Mouse (Mus musculus): ENCODE results near the gene Myh7. TPM values are rescaled to one million over a fixed set of nuclear protein-coding genes. Genes with fewer than 3 reads are reported as not detected.
"Not testable (repeated sequence)": the region's sequence is repeated elsewhere in the genome, so short reads cannot be mapped to it uniquely, and the experiment has no call there.

The Myh7 gene
- polyA plus RNA-seq, 1 experiment from 2014 or later, result 3.3 TPM

GRCm38 (mm10) chr14:54953664-54954206 is 40.7 kb downstream of the Myh7 start:
- no peak overlapping the region for H3K9ac ChIP-seq
- no peaks in the 10 kb centered on the region for H3K4me1 ChIP-seq
- H3K36me3 ChIP-seq, result no peaks in the 10 kb centered on the region
- 92% methylated on average over 8 of the region's 8 CpGs for WGBS
- no peak overlapping the region for H3K27ac ChIP-seq
- H3K4me3 ChIP-seq, result no peak overlapping the region
- no peaks in the 10 kb centered on the region for H3K9me3 ChIP-seq
- no peaks in the 10 kb centered on the region for H3K27me3 ChIP-seq
- no peak for ATAC-seq (ENCODE audit: insufficient number of reproducible peaks, insufficient read depth, low FRiP score, low TSS enrichment, low read depth)
- no peak overlapping the region for H3K4me2 ChIP-seq

- Histone ChIP-seq H3K36me3 (no peaks in the 10 kb centered on the region), H3K27ac (no peak overlapping the region), H3K4me2 (no peak overlapping the region), H3K4me3 (no peak overlapping the region), H3K9ac (no peak overlapping the region), H3K4me1 (no peaks in the 10 kb centered on the region), H3K27me3 (no peaks in the 10 kb centered on the region), H3K9me3 (no peaks in the 10 kb centered on the region)
- WGBS, result 87% methylated on average over 6 of the region's 6 CpGs
- no peak for ATAC-seq (ENCODE audit: insufficient number of reproducible peaks, insufficient read depth, low FRiP score, low TSS enrichment, low read depth)
These were observed 42.8 kb downstream of the Myh7 start for GRCm38 (mm10) chr14:54951587-54951986.

- ATAC-seq (ENCODE audit: insufficient number of reproducible peaks, insufficient read depth, low FRiP score, low TSS enrichment, low read depth), result no peak
- 63% methylated on average over 12 of the region's 12 CpGs for WGBS
These were observed 43.9 kb downstream of the Myh7 start for GRCm38 (mm10) chr14:54950493-54950892.

GRCm38 (mm10) chr14:54948781-54949180 is 45.6 kb downstream of the Myh7 start:
- H3K4me3 ChIP-seq, result no peak overlapping the region
- no peaks in the 10 kb centered on the region for H3K36me3 ChIP-seq
- WGBS, result 85% methylated on average over 9 of the region's 9 CpGs
- H3K27ac ChIP-seq, result no peak overlapping the region
- no peak overlapping the region for H3K9ac ChIP-seq
- H3K4me2 ChIP-seq, result no peak overlapping the region
- no peaks in the 10 kb centered on the region for H3K4me1 ChIP-seq
- ATAC-seq (ENCODE audit: insufficient number of reproducible peaks, insufficient read depth, low FRiP score, low TSS enrichment, low read depth), result no peak
- no peaks in the 10 kb centered on the region for H3K27me3 ChIP-seq
- H3K9me3 ChIP-seq, result no peaks in the 10 kb centered on the region

More at GRCm38 (mm10) chr14:54950493-54950892, 43.9 kb downstream of the Myh7 start:
- no peaks in the 10 kb centered on the region for H3K4me1 ChIP-seq
- H3K36me3 ChIP-seq, result no peaks in the 10 kb centered on the region
- no peak overlapping the region for H3K9ac ChIP-seq
- no peak overlapping the region for H3K4me3 ChIP-seq
- H3K27ac ChIP-seq, result no peak overlapping the region
- no peak overlapping the region for H3K4me2 ChIP-seq
- no peaks in the 10 kb centered on the region for H3K9me3 ChIP-seq
- no peaks in the 10 kb centered on the region for H3K27me3 ChIP-seq

- H3K9me3 ChIP-seq; H3K36me3 ChIP-seq; H3K4me1 ChIP-seq; H3K27ac ChIP-seq; ATAC-seq (ENCODE audit: insufficient number of reproducible peaks, insufficient read depth, low FRiP score, low TSS enrichment, low read depth); H3K4me2 ChIP-seq; H3K4me3 ChIP-seq; H3K9ac ChIP-seq; H3K27me3 ChIP-seq: not testable (repeated sequence)
- WGBS, result 86% methylated on average over 11 of the region's 11 CpGs
These were observed 47.4 kb downstream of the Myh7 start for GRCm38 (mm10) chr14:54947008-54947407.

GRCm38 (mm10) chr14:54945975-54946704 is 48.3 kb downstream of the Myh7 start:
- H3K4me1 ChIP-seq, result peaks cover 3% of the 10 kb centered on the region; the same call in 1 of the 2 replicates
- H3K4me3 ChIP-seq, result no peak overlapping the region
- no peak overlapping the region for H3K27ac ChIP-seq
- H3K9me3 ChIP-seq, result no peaks in the 10 kb centered on the region
- WGBS, result 85% methylated on average over 19 of the region's 19 CpGs
- H3K36me3 ChIP-seq, result no peaks in the 10 kb centered on the region
- no peaks in the 10 kb centered on the region for H3K27me3 ChIP-seq
- ATAC-seq (ENCODE audit: insufficient number of reproducible peaks, insufficient read depth, low FRiP score, low TSS enrichment, low read depth), result no peak
- no peak overlapping the region for H3K4me2 ChIP-seq
- H3K9ac ChIP-seq, result no peak overlapping the region

GRCm38 (mm10) chr14:54944939-54945338 is 49.5 kb downstream of the Myh7 start:
- H3K9ac ChIP-seq, result no peak overlapping the region
- H3K4me2 ChIP-seq, result no peak overlapping the region
- H3K4me1 ChIP-seq, result peaks cover 5% of the 10 kb centered on the region; the same call in 1 of the 2 replicates
- WGBS, result 70% methylated on average over 2 of the region's 2 CpGs
- H3K27ac ChIP-seq, result no peak overlapping the region
- H3K9me3 ChIP-seq, result no peaks in the 10 kb centered on the region
- no peaks in the 10 kb centered on the region for H3K27me3 ChIP-seq
- H3K4me3 ChIP-seq, result no peak overlapping the region
- ATAC-seq (ENCODE audit: insufficient number of reproducible peaks, insufficient read depth, low FRiP score, low TSS enrichment, low read depth), result no peak
- H3K36me3 ChIP-seq, result no peaks in the 10 kb centered on the region

- Histone ChIP-seq H3K36me3 (no peaks in the 10 kb centered on the region), H3K4me1 (peaks cover 5% of the 10 kb centered on the region; the same call in 1 of the 2 replicates), H3K4me2 (no peak overlapping the region), H3K4me3 (no peak overlapping the region), H3K27ac (no peak overlapping the region), H3K9me3 (no peaks in the 10 kb centered on the region), H3K27me3 (no peaks in the 10 kb centered on the region), H3K9ac (no peak overlapping the region)
- WGBS, result 92% methylated on average over 7 of the region's 7 CpGs
- ATAC-seq (ENCODE audit: insufficient number of reproducible peaks, insufficient read depth, low FRiP score, low TSS enrichment, low read depth), result no peak
These were observed 50.5 kb downstream of the Myh7 start for GRCm38 (mm10) chr14:54943971-54944370.

GRCm38 (mm10) chr14:54942479-54942878 is 51.9 kb downstream of the Myh7 start:
- no peak for ATAC-seq (ENCODE audit: insufficient number of reproducible peaks, insufficient read depth, low FRiP score, low TSS enrichment, low read depth)
- no peak overlapping the region for H3K9ac ChIP-seq
- H3K9me3 ChIP-seq, result no peaks in the 10 kb centered on the region
- H3K27me3 ChIP-seq, result no peaks in the 10 kb centered on the region
- no peak overlapping the region for H3K27ac ChIP-seq
- H3K4me2 ChIP-seq, result no peak overlapping the region
- WGBS, result 86% methylated on average over 8 of the region's 8 CpGs
- H3K4me3 ChIP-seq, result no peak overlapping the region
- peaks cover 5% of the 10 kb centered on the region; the same call in 1 of the 2 replicates for H3K4me1 ChIP-seq
- H3K36me3 ChIP-seq, result no peaks in the 10 kb centered on the region

- Histone ChIP-seq H3K27ac (no peak overlapping the region), H3K9me3 (no peaks in the 10 kb centered on the region), H3K4me2 (no peak overlapping the region), H3K9ac (no peak overlapping the region), H3K27me3 (no peaks in the 10 kb centered on the region), H3K4me1 (peaks cover 10% of the 10 kb centered on the region), H3K4me3 (no peak overlapping the region), H3K36me3 (no peaks in the 10 kb centered on the region)
- WGBS, result 59% methylated on average over 13 of the region's 13 CpGs
- no peak for ATAC-seq (ENCODE audit: insufficient number of reproducible peaks, insufficient read depth, low FRiP score, low TSS enrichment, low read depth)
These were observed 53.1 kb downstream of the Myh7 start for GRCm38 (mm10) chr14:54941024-54941978.

GRCm38 (mm10) chr14:54940176-54940530 is 54.3 kb downstream of the Myh7 start:
- Histone ChIP-seq H3K4me3 (no peak overlapping the region), H3K4me2 (no peak overlapping the region), H3K9ac (no peak overlapping the region), H3K4me1 (peaks cover 19% of the 10 kb centered on the region), H3K36me3 (no peaks in the 10 kb centered on the region), H3K27me3 (no peaks in the 10 kb centered on the region), H3K27ac (no peak overlapping the region), H3K9me3 (no peaks in the 10 kb centered on the region)
- 73% methylated on average over 3 of the region's 3 CpGs for WGBS
- no peak for ATAC-seq (ENCODE audit: insufficient number of reproducible peaks, insufficient read depth, low FRiP score, low TSS enrichment, low read depth)

Data from embryonic facial prominence, embryonic 13.5 days (tissue).